Mouse (Mus musculus) C2C12 (cell line): ENCODE data around the gene 2700097O09Rik. TPM values are rescaled to one million over a fixed set of nuclear protein-coding genes. Genes with fewer than 3 reads are reported as not detected.
"Not testable (repeated sequence)": the region's sequence is repeated elsewhere in the genome, so short reads cannot be mapped to it uniquely, and the experiment has no call there.

Source experiments
- H3K27me3 ChIP-seq: one replicate; pipeline ENCODE4 v1.6.1; 2011; ENCODE audit not compliant: control insufficient read depth, insufficient read depth, insufficient read length
- H3K36me3 ChIP-seq: one replicate; pipeline ENCODE4 v1.6.1; 2011; ENCODE audit not compliant: control insufficient read depth, insufficient read depth
- H3K4me3 ChIP-seq: one replicate; pipeline ENCODE4 v1.5.1; 2011; ENCODE audit warnings: mild to moderate bottlenecking, control low read depth; ENCODE audit not compliant: poor library complexity, insufficient read depth, severe bottlenecking
- H3K79me2 ChIP-seq: one replicate; pipeline ENCODE4 v1.6.1; 2011; ENCODE audit not compliant: control insufficient read depth, insufficient read depth
- H3K79me3 ChIP-seq: one replicate; pipeline ENCODE4 v1.6.1; 2011; ENCODE audit warnings: low read depth, control low read depth
- H3ac ChIP-seq: one replicate; pipeline ENCODE3; 2011; ENCODE audit warnings: low read depth; ENCODE audit not compliant: control insufficient read depth, insufficient read length
- CEBPB ChIP-seq: IDR thresholded peaks from one replicate; pipeline ENCODE4 v1.6.1; 2011; ENCODE audit warnings: low read depth, mild to moderate bottlenecking, control low read depth, moderate library complexity
- CTCF ChIP-seq: IDR thresholded peaks from one replicate; pipeline ENCODE4 v1.5.1; 2011; ENCODE audit not compliant: control insufficient read depth, insufficient read depth, insufficient read length
- FOSL1 ChIP-seq: IDR thresholded peaks from one replicate; pipeline ENCODE4 v1.8.0; 2011; ENCODE audit warnings: mild to moderate bottlenecking, low read length; ENCODE audit not compliant: poor library complexity, insufficient read depth, severe bottlenecking
- MAX ChIP-seq: IDR thresholded peaks from one replicate; pipeline ENCODE4 v1.6.1; 2011; ENCODE audit warnings: mild to moderate bottlenecking, control low read depth
- MYOD1 ChIP-seq: IDR thresholded peaks from one replicate; pipeline ENCODE4 v1.6.1; 2011; ENCODE audit warnings: low read depth; ENCODE audit not compliant: control insufficient read depth, insufficient read length
- MYOG ChIP-seq: IDR thresholded peaks from one replicate; pipeline ENCODE4 v1.6.1; 2011; ENCODE audit not compliant: control insufficient read depth, insufficient read length; ENCODE audit errors: extremely low read depth
- USF1 ChIP-seq: IDR thresholded peaks from one replicate; pipeline ENCODE4 v1.6.1; 2011; ENCODE audit warnings: low read depth, mild to moderate bottlenecking, control low read depth, moderate library complexity
- long read RNA-seq, 2 experiments: library from polyadenylated mRNA; unstranded; transcript quantifications; one replicate each; pipeline ENCODE4 v2.0.0; 2019 to 2020
- polyA plus RNA-seq: library from polyadenylated mRNA; unstranded; fragments of >200 nt; fragmentation: generic; extraction: Trizol; gene quantifications from one replicate; pipeline ENCODE4 v1.2.1, GENCODE M21; 2012; ENCODE audit warnings: missing spikeins

The 2700097O09Rik gene
- 5.1 TPM for polyA plus RNA-seq
- long read RNA-seq, experiment 1, transcript 2700097O09Rik-201 (8 exons, 1,105 nt), result major isoform, 7 of 11 reads
- long read RNA-seq, experiment 1, partial matches to known transcripts, result 0 of 11 reads
- long read RNA-seq, experiment 1, other reads (novel, unspliced or antisense), result 4 of 11 reads
- long read RNA-seq, experiment 2, partial matches to known transcripts, result 1 of 7 reads
- long read RNA-seq, experiment 2, other reads (novel, unspliced or antisense), result 5 of 7 reads

DNA sequence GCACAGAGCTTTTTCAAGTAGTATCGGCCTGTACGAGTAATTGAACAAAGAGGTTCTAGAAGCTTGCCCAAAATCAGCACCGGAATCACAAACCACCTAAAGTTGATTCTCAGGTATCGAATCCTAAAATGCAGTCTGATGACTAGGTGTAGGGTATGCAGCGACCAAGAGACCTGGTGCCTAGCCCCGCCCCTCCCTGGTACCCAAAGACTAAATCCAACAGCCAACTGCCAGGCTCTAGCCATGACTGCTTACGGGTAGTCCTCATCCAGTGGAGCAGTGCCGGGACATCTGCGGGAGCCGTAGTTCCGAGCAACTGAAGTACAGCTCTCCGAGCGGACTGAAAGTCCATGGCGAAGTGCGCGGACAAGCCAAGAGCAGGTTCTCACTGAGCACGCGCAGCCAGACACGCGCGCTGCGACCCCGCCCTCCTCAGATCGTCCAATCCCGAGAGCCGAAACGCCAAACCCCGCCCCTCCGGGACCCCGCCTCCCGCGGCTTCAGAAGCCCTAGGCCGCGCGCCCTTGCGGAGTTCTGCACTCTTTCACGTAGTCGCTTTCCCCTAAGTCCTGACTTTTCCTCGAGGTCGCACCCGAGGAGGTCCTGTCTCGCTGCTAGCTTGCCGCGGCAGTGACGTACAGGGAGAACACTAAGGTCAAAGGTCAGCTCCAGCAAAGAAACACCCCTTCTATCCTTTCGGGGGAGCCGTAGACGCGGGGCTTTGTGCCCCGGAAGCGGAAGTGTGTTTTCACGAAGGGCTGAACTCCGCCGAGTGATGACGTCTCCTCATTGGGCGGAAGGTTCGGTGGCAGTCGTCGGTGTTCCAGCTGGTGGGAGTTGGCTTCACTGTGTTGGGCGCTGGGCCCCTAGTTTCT, at the start of gene 2700097O09Rik, which contains the start of gene Srp54a:
2700097O09Rik (minus strand) TSS at position 385 of the 875 bp plus-strand sequence.
Srp54a (plus strand) TSS at position 537 of the 875 bp plus-strand sequence.
- peaks cover 10% of the 10 kb centered on the region for H3K79me3 ChIP-seq
- peak; percentile 28 for TF ChIP-seq MAX

DNA sequence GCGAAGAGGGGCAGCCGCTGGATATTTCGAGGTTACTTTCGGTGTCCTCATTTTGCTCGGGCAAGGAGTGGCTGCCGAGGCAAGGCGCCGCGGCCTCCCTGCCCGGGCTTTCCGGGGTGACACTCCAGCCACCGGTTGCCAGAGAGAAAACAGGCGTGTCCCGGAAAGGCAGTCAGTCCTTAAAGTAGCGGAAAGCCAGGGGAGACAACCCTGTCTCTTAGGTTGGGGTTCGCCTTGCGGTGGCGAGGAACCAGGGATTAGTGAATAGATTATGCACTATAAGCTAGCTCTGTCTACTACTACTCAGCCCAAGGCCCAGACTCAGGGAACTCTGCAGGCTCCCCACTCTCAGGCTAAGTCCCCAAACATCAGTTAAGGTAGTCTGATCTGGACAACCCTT, 44.8 kb upstream of the 2700097O09Rik start:
- H3K79me2 ChIP-seq, H3K4me3 ChIP-seq, H3ac ChIP-seq, H3K27me3 ChIP-seq, H3K79me3 ChIP-seq, H3K36me3 ChIP-seq: not testable (repeated sequence)

More for the DNA sequence above, at the start of gene 2700097O09Rik, which contains the start of gene Srp54a:
- H3K27me3 ChIP-seq, H3K36me3 ChIP-seq: not testable (repeated sequence)
- H3K4me3 ChIP-seq, result peak within 1 kb of the TSS; percentile 39
- peaks cover 41% of the 10 kb centered on the region for H3K79me2 ChIP-seq
- H3ac ChIP-seq, result peak within 1 kb of the TSS; percentile 40

DNA sequence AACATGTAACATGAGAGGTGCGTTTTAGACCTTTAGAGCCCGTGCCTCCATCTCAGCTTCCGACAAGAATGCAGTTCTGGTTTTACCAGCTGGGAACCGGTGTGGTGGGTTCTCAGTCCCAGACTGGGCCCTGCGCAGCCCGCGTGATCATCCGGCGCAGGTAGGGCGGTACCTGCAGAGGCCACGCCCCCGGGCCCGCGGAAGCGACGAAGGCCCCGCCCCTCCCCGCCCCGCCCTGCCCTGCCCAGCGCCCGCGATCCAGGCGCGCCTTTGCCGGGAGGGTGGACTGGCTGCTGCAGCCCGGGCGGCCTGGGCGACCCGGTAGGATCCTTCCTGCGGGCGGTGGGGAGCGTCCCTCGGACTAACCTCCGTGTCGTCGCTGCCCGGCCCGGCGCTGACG, 44.3 kb upstream of the 2700097O09Rik start, which contains the start of gene Fam177a:
Fam177a (plus strand) TSS at position 228 of the 400 bp plus-strand sequence.
- not testable (repeated sequence) for H3K36me3 ChIP-seq, H3K4me3 ChIP-seq, H3ac ChIP-seq, H3K79me2 ChIP-seq, H3K79me3 ChIP-seq, H3K27me3 ChIP-seq

DNA sequence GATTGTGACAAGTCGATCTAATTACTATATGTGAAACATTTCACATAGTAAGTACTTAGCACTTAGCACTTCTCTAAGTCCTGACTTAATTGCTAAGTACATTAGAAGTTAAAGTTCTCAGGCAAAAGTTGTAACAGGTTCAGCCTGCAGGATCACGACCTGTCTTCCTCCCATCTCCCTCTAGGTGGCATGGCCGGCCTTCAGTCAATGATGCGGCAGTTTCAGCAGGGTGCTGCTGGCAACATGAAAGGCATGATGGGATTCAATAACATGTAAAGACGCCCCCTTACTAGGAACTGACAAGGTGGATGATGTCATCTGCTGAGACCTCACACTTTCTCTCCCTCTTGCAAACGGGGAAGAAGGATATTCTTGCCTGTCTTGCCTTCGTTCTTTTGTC, 32.7 kb upstream of the 2700097O09Rik start:
- H3K36me3 ChIP-seq, H3K79me3 ChIP-seq, H3K79me2 ChIP-seq, H3K27me3 ChIP-seq, H3K4me3 ChIP-seq, H3ac ChIP-seq: not testable (repeated sequence)

DNA sequence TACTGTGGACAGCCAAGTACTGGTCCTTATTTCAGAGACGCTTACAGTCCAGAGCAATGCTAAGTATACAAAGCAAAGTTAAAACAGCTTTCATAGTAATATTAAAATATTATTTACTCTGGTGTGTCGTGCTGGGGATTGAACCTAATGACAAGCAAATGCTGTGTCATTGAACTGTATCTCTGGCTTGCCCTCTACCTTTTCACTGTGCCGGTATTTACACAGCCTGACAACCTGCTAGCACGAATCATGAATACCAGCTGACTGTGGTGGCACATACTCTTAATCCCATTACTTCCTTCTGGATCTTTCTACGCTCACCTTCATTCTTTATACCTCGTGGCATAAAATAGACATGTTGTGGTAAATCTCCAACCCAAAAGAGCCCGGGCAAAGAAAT, 12.2 kb upstream of the 2700097O09Rik start:
- H3K36me3 ChIP-seq, H3ac ChIP-seq, H3K4me3 ChIP-seq, H3K27me3 ChIP-seq, H3K79me3 ChIP-seq, H3K79me2 ChIP-seq: not testable (repeated sequence)

DNA sequence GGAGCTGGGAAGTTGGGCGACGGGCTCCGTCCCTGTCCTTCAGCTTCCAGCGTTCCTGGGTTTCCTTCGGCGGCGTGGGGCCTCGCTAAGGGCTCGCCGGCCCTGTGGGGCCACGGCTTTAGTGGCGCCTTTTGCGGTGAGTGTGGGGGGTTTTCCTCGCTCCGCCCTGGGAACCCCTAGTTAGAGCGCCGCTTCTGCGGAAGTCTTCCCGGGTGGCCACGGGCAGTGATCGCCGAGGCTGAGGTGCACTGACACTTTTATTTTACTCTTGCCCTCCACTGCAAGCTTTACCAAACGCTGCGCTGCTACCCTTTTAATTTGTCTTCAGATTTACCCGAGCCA, 662 bp upstream of the 2700097O09Rik start:
- not testable (repeated sequence) for H3ac ChIP-seq, H3K79me3 ChIP-seq, H3K27me3 ChIP-seq, H3K36me3 ChIP-seq
- peaks cover 35% of the 10 kb centered on the region for H3K79me2 ChIP-seq
- peak overlapping the region; percentile 37 for H3K4me3 ChIP-seq

DNA sequence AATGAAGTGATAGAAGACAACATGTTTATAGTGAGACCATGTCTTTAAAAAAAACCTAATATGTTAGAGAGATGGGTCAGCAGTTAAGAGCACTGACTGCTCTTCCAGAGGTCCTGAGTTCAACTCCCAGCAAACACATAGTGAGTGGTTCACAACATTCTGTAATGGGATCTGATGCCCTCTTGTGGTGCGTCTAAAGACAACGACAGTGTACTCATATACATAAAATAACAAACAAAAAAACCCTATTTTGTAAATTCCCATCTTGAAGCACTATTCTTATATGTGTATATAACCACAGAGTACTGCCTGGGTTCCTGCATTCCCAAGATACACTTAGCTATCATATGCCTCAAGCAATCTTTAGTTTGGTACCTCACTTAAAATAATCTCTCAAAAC, 1.2 kb downstream of the 2700097O09Rik start:
- not testable (repeated sequence) for H3K36me3 ChIP-seq, H3K27me3 ChIP-seq, H3ac ChIP-seq, H3K4me3 ChIP-seq
- Histone ChIP-seq H3K79me3 (peaks cover 10% of the 10 kb centered on the region), H3K79me2 (peaks cover 51% of the 10 kb centered on the region)

DNA sequence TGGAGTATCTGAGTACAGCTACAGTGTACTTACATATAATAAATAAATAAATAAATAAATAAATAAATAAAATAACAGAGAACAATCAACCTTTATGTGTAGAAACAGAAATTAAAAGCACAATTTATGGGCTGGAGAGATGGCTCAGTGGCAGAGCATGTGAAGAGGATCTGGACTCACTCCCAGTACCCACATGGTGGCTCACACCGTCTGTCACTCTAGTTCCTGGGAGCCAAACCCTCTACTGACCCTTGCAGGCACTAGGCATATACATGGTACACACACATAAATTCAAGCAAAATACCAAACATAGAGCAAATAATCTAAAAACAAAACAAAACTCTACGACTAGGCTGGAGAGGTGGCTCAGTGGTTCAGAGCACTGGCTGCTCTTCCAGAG, 4.6 kb downstream of the 2700097O09Rik start:
- Histone ChIP-seq H3K4me3 (no peak overlapping the region), H3K36me3 (no peaks in the 10 kb centered on the region), H3K27me3 (no peaks in the 10 kb centered on the region), H3K79me2 (peaks cover 51% of the 10 kb centered on the region), H3K79me3 (peaks cover 7% of the 10 kb centered on the region), H3ac (no peak overlapping the region)
- TF ChIP-seq MYOD1, result no peak
- TF ChIP-seq USF1, result no peak
- no peak for TF ChIP-seq MYOG
- TF ChIP-seq CEBPB, result no peak
- TF ChIP-seq CTCF, result no peak
- TF ChIP-seq FOSL1, result no peak
- no peak for TF ChIP-seq MAX
